Mouse (Mus musculus): ENCODE results near the gene Dcps. TPM values are rescaled to one million over a fixed set of nuclear protein-coding genes. Genes with fewer than 3 reads are reported as not detected.

The Dcps gene
- polyA plus RNA-seq, 1 experiment from 2014 or later, result 63.7 TPM

DNA sequence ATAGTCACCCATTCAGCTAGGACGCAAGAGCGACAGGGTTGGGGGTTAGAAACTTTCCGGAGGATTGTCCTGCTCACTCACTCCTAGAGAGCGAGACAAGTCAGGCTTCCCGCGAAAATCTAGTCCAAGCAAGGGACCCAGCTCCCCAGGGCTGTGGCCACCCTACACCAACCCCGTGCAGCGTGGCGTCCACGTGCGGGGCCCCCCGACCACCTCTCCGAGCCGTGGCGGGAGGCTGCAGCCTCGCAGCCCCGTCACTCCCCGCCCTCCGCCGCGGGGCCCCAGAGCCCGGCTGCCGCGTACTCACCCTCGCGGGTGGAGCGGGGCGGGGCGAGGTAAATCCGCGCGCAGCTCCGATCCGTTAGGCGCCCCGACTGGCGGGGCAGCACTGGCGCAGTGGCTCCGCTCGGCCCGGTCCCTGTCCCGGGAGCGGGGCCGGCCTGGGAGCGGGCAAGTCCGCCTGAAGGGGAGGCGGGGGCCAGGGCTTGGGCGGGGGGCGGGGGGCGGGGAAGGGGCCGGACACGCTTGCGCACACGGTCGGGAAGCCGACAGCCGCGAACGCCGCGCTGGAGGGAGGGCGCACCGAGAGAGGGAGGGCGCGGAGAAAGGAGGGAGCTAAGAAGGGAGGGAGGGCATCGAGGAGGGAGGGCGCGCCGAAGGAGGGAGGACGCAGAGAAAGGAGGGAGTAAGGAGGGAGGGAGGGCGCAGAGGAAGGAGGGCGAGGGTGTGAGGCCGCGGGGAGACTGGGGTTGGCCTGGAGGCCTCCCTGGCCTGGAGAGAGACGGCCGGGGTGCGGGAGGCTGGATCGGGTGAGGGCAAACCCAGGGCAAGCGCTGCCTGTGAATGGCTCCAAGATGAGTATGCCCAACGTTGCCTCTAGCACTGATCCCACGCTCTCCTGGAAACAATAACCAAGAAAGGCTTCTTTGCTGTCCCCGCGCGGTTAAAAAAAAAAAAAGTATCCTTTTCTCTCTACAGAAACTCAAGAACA is 59.2 kb downstream of the Dcps start:
- peak overlapping the region; percentile 67 for H3K9ac ChIP-seq
- H3K27me3 ChIP-seq, result no peaks in the 10 kb centered on the region
- H3K4me1 ChIP-seq, result peaks cover 49% of the 10 kb centered on the region
- peak; percentile 85 for ATAC-seq (ENCODE audit: insufficient number of reproducible peaks, low FRiP score, low TSS enrichment, low read depth)
- H3K36me3 ChIP-seq, result 0 out of 2 replicates have a peak, but pooled peaks cover 6% of the 10 kb centered on the region
- WGBS, result under 1% methylated on average over 79 of the region's 84 CpGs
- H3K4me3 ChIP-seq (replicated peaks), result peak overlapping the region; percentile 63
- no peaks in the 10 kb centered on the region for H3K9me3 ChIP-seq (replicated peaks)
- peak overlapping the region; percentile 92 for H3K27ac ChIP-seq (replicated peaks)
- peak overlapping the region; percentile 77 for H3K4me2 ChIP-seq (replicated peaks)

DNA sequence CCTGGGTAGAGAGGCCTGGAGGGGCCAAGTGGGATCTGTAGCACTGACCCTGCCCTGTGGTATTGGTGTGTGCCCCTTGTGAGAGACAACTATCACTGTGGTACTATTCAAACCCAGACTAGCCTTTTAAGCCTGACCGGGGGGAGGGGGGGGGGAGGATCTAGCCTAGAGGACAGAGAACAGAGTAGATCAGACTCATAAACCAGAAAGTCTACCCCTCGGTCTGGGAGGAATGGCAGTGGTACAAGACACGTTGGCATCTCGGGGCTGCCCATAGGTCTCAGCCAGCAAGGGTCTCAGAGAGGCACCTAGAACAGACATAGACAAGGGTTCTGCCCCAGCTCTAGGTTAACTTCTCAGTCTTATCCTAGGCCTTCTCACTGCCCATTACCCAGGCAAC is 60.1 kb downstream of the Dcps start:
- peaks cover 58% of the 10 kb centered on the region for H3K4me1 ChIP-seq
- WGBS, result 21% methylated on average over 4 of the region's 4 CpGs
- H3K36me3 ChIP-seq, result 0 out of 2 replicates have a peak, but pooled peaks cover 3% of the 10 kb centered on the region
- peak overlapping the region; percentile 63 for H3K4me3 ChIP-seq (replicated peaks)
- peak overlapping the region; percentile 77 for H3K4me2 ChIP-seq (replicated peaks)
- no peaks in the 10 kb centered on the region for H3K9me3 ChIP-seq (replicated peaks)
- no peaks in the 10 kb centered on the region for H3K27me3 ChIP-seq
- H3K27ac ChIP-seq (replicated peaks), result peak overlapping the region; percentile 92
- ATAC-seq (ENCODE audit: insufficient number of reproducible peaks, low FRiP score, low TSS enrichment, low read depth), result no peak
- H3K9ac ChIP-seq, result peak overlapping the region; percentile 67

DNA sequence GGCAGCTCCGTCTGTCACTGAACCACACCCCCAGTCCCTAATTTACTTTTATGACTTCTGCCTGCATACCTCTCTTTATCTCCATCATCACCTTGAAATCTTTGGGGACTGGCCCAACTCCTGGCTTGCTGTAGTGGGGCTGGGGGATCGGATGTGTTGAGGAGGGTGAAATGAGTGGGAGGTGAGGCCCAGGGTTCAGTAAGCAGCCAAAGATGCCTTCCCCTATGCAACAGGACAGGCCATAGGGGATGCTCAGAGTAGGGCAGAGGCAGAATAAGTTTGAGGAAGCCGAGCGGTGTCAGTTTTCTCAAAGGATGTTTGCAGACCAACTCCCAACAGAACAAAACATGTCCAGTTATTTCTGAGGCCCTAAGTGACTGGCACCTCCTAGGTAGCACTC is 60.6 kb downstream of the Dcps start:
- 0 out of 2 replicates have a peak overlapping the region, but pooled peaks have one; percentile 92 for H3K27ac ChIP-seq (replicated peaks)
- ATAC-seq (ENCODE audit: insufficient number of reproducible peaks, low FRiP score, low TSS enrichment, low read depth), result no peak
- H3K36me3 ChIP-seq, result 0 out of 2 replicates have a peak, but pooled peaks cover 3% of the 10 kb centered on the region
- no peaks in the 10 kb centered on the region for H3K27me3 ChIP-seq
- peaks cover 63% of the 10 kb centered on the region for H3K4me1 ChIP-seq
- 0 out of 2 replicates have a peak overlapping the region, but pooled peaks have one; percentile 67 for H3K9ac ChIP-seq
- H3K4me3 ChIP-seq (replicated peaks), result peak overlapping the region; percentile 63
- no peaks in the 10 kb centered on the region for H3K9me3 ChIP-seq (replicated peaks)
- peak overlapping the region; percentile 77 for H3K4me2 ChIP-seq (replicated peaks)
- 26% methylated on average over 3 of the region's 4 CpGs for WGBS

DNA sequence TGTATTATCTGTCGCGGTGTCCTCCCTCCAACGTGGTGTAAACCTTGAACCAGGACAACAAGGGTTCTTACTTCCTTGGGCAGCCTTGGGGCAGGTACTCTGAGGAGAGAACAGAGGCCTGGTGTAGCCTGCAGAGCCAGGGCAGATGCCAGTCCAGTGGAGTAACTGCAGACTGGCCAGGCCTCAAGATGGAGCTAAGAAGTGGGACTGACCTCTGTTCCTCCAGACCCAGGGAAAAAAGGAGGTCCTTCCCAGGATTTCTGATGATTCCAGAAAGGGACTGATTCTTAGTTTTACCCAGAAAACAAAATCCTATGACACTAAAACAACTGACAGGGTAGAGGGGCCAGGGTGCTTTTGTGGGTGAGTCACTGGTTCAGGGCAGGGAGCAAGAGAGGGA is 61.6 kb downstream of the Dcps start:
- 77% methylated on average over 3 of the region's 3 CpGs for WGBS
- Histone ChIP-seq H3K9ac (no peak overlapping the region), H3K27ac (replicated peaks) (no peak overlapping the region), H3K4me2 (replicated peaks) (no peak overlapping the region), H3K27me3 (no peaks in the 10 kb centered on the region), H3K36me3 (no peaks in the 10 kb centered on the region), H3K9me3 (replicated peaks) (no peaks in the 10 kb centered on the region), H3K4me3 (replicated peaks) (no peak overlapping the region), H3K4me1 (peaks cover 74% of the 10 kb centered on the region)
- no peak for ATAC-seq (ENCODE audit: insufficient number of reproducible peaks, low FRiP score, low TSS enrichment, low read depth)

DNA sequence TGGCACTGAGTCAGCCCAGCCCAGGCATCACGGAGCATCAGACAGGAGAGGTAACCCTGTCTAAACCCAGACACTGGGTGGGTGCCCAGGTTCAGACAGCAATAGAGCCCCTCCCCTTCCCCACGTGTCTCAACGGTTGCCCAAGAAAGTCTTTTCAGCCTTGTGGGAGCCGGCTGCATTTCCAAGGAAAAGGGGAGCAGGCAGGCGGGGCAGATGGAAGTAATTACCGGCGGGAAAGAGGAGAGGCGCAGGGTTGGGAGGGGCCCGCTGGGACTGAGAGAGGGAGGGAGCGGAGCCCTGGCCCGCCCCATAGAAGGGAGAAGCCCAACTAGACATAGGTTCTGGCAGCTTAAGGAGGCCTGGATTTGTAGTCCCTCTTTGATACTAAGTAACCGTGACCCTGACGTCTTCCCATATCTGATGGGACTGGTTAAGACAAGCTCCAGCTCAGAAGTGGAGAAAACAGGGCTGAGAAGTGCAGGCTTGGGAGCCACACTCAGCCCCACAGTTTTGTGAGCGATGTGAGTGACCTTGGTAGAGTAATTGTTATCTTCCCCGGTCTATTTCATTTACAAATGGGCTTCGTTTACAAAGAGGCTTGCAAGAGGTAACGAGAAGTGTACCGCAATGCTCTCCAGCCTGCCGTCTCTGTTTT is 63.8 kb downstream of the Dcps start:
- Histone ChIP-seq H3K27me3 (no peaks in the 10 kb centered on the region), H3K4me3 (replicated peaks) (peak overlapping the region; percentile 5; the same call in 1 of the 2 replicates), H3K9ac (no peak overlapping the region), H3K27ac (replicated peaks) (peak overlapping the region; percentile 55), H3K4me2 (replicated peaks) (peak overlapping the region; percentile 40), H3K9me3 (replicated peaks) (no peaks in the 10 kb centered on the region), H3K4me1 (peaks cover 83% of the 10 kb centered on the region), H3K36me3 (no peaks in the 10 kb centered on the region)
- WGBS, result 8% methylated on average over 19 of the region's 19 CpGs
- ATAC-seq (ENCODE audit: insufficient number of reproducible peaks, low FRiP score, low TSS enrichment, low read depth), result peak; percentile 84

DNA sequence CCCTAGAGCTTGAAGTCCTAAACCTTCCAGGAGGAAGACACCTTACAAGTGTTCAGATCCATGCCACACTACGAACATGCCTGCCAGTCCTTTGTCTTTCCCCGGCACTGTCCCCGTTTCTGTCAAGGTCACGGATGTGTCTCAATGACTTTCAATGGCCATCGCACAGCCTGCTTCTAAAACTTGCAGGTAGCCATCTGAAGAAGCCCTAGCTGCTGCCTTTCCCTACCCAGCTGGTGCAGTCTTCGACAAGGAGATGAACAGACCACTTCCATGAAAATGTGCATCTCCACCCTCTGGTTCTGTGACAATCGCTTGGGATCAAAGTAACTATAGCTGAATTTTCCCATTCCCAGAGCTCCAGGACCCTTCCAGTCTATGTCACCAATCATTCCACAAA is 64.4 kb downstream of the Dcps start:
- no peak for ATAC-seq (ENCODE audit: insufficient number of reproducible peaks, low FRiP score, low TSS enrichment, low read depth)
- H3K4me1 ChIP-seq, result peaks cover 82% of the 10 kb centered on the region
- no peaks in the 10 kb centered on the region for H3K27me3 ChIP-seq
- H3K36me3 ChIP-seq, result no peaks in the 10 kb centered on the region
- no peak overlapping the region for H3K9ac ChIP-seq
- peak overlapping the region; percentile 55 for H3K27ac ChIP-seq (replicated peaks)
- 64% methylated on average over 7 of the region's 7 CpGs for WGBS
- peak overlapping the region; percentile 40 for H3K4me2 ChIP-seq (replicated peaks)
- H3K4me3 ChIP-seq (replicated peaks), result peak overlapping the region; percentile 5; the same call in 1 of the 2 replicates
- no peaks in the 10 kb centered on the region for H3K9me3 ChIP-seq (replicated peaks)

DNA sequence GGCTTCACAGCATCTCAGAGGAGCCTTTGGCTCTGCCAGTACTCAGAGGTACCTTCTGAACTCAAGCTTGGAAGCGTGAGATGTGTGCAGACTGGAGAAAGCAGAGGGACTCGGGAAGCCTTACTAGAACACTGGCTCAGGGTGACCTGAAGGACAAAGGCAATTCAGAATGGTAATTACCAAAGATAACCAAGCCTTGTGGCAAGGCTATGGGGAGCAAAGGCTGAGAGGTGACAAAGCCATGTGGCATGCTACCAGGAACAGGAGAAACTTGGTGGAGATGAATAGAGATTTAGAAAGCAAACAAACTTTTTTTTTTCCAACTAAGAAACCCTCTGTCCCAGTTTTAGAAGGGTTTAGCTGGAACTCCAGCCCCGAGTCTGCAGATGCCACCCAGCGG is 65.3 kb downstream of the Dcps start:
- no peaks in the 10 kb centered on the region for H3K27me3 ChIP-seq
- WGBS, result 70% methylated on average over 4 of the region's 4 CpGs
- H3K4me2 ChIP-seq (replicated peaks), result no peak overlapping the region
- H3K36me3 ChIP-seq, result no peaks in the 10 kb centered on the region
- H3K4me3 ChIP-seq (replicated peaks), result no peak overlapping the region
- no peaks in the 10 kb centered on the region for H3K9me3 ChIP-seq (replicated peaks)
- H3K27ac ChIP-seq (replicated peaks), result no peak overlapping the region
- no peak for ATAC-seq (ENCODE audit: insufficient number of reproducible peaks, low FRiP score, low TSS enrichment, low read depth)
- H3K4me1 ChIP-seq, result peaks cover 83% of the 10 kb centered on the region
- H3K9ac ChIP-seq, result no peak overlapping the region

DNA sequence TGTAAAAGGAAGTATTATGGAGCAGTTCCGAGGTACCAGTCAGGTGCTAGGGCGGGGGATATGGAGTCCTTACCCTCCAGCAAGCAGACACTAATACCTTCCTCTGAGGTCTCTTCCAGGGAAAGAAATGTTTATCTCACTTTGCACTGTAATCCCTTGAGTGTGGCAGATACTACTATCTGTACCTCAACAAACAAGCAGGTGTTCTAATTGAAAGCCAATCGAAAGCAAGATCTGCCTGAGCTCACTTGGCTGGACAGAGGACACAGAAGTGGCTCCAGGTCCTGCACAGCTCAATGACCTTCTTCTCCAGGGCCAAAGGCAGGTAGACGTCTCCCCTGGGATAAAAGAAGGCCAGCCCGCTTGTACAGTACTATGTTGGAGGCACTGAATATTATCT is 65.8 kb downstream of the Dcps start:
- Histone ChIP-seq H3K4me2 (replicated peaks) (no peak overlapping the region), H3K9ac (no peak overlapping the region), H3K4me3 (replicated peaks) (no peak overlapping the region), H3K27ac (replicated peaks) (no peak overlapping the region), H3K36me3 (no peaks in the 10 kb centered on the region), H3K4me1 (peaks cover 79% of the 10 kb centered on the region), H3K9me3 (replicated peaks) (no peaks in the 10 kb centered on the region), H3K27me3 (no peaks in the 10 kb centered on the region)
- no peak for ATAC-seq (ENCODE audit: insufficient number of reproducible peaks, low FRiP score, low TSS enrichment, low read depth)
- 87% methylated on average over 5 of the region's 5 CpGs for WGBS

DNA sequence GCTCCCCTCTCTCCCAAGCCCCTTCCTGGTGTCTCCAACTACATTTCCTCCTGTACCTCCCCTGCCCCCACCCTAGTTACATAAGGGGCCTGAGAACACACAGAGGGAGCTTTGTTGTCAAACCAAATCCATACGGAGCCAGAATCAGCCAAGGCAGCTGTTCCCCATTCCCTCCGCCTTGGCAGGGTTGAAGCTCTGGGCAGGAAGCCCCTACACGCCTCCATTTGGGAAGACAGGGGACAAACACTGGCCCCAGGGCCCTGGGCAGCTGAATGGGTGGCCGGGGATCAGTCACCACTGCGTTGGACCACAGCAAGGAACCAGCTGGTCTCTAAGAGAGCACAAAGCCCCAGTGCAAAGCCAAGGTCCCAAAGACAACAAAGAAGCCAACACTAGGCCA is 66.9 kb downstream of the Dcps start:
- H3K36me3 ChIP-seq, result no peaks in the 10 kb centered on the region
- WGBS, result 18% methylated on average over 5 of the region's 5 CpGs
- H3K27ac ChIP-seq (replicated peaks), result peak overlapping the region; percentile 80
- no peak overlapping the region for H3K4me3 ChIP-seq (replicated peaks)
- no peak overlapping the region for H3K9ac ChIP-seq
- no peak overlapping the region for H3K4me2 ChIP-seq (replicated peaks)
- H3K4me1 ChIP-seq, result peaks cover 69% of the 10 kb centered on the region
- no peaks in the 10 kb centered on the region for H3K9me3 ChIP-seq (replicated peaks)
- ATAC-seq (ENCODE audit: insufficient number of reproducible peaks, low FRiP score, low TSS enrichment, low read depth), result peak; percentile 66
- no peaks in the 10 kb centered on the region for H3K27me3 ChIP-seq

DNA sequence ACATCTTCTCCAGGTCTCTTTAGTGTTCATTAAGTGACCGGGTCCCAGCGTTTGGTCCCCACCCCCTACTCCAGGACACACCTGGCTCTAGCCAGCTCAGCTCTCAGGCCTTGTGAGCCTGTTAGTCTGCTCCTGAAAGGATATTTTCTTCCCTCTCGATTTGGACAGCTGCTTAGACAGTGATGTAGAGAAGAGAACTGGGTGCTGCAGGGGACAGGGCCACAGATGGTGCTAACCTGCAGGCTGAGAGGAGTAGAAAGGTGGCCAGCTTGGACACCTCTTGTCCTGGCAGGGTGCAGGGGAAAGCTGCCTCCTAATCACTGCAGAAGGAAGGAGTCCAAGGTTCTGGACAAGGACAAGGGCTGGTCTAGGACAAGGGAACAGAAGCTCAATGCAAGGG is 67.8 kb downstream of the Dcps start:
- Histone ChIP-seq H3K27ac (replicated peaks) (no peak overlapping the region), H3K27me3 (no peaks in the 10 kb centered on the region), H3K36me3 (no peaks in the 10 kb centered on the region), H3K9me3 (replicated peaks) (no peaks in the 10 kb centered on the region), H3K9ac (no peak overlapping the region), H3K4me1 (peaks cover 64% of the 10 kb centered on the region), H3K4me3 (replicated peaks) (no peak overlapping the region), H3K4me2 (replicated peaks) (no peak overlapping the region)
- ATAC-seq (ENCODE audit: insufficient number of reproducible peaks, low FRiP score, low TSS enrichment, low read depth), result no peak
- 79% methylated on average over 3 of the region's 3 CpGs for WGBS

DNA sequence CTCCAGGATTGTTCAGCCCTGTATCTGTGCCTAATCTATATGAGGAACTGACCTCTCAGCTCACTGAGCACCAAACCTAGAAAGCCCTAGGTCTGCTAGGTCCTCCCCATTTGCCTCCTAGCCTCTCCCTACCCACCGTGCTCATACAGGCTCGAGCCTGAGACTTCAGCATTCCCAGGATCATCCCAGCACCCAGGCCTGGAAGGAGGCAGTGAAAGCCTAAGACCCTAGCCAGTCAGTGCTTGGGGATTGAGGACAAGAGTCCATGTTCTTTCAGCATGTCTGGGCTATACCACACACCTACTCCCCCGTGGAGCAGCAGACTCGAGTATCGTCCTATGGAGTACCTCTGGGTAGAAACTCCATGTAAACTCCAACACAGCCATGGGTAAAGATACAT is 68.5 kb downstream of the Dcps start:
- Histone ChIP-seq H3K4me3 (replicated peaks) (no peak overlapping the region), H3K4me1 (peaks cover 60% of the 10 kb centered on the region), H3K9me3 (replicated peaks) (no peaks in the 10 kb centered on the region), H3K9ac (no peak overlapping the region), H3K27me3 (no peaks in the 10 kb centered on the region), H3K27ac (replicated peaks) (no peak overlapping the region), H3K36me3 (no peaks in the 10 kb centered on the region), H3K4me2 (replicated peaks) (no peak overlapping the region)
- ATAC-seq (ENCODE audit: insufficient number of reproducible peaks, low FRiP score, low TSS enrichment, low read depth), result no peak
- 89% methylated on average over 5 of the region's 5 CpGs for WGBS
